19 mouse cellular contexts compared by ENCODE assay signal in genomic region chr11:97572089-97572345, GRCm38 (mm10). TPM values are rescaled to one million over a fixed set of nuclear protein-coding genes. Genes with fewer than 3 reads are reported as not detected.
DNase-seq lines count a peak whose midpoint lies in the region; ATAC-seq lines count a peak whose summit lies in the region.
"Had no signal": no experiment of that assay in that cellular context is flagged by ENCODE, and none has a peak within 500 bp of the region (broad histone marks: within the 10 kb centered on the region; RNA-seq: fewer than 3 reads in every experiment).

No protein-coding gene starts in this region.

- no peak for ATAC-seq in forebrain, embryonic 11.5 days (replicated peaks; ENCODE audit: low FRiP score)
- no peak for ATAC-seq in midbrain, embryonic 11.5 days (ENCODE audit: low FRiP score)
- no peak for ATAC-seq in neural tube, embryonic 15.5 days (ENCODE audit: low FRiP score)
- ATAC-seq in frontal cortex, adult (ENCODE audit: low TSS enrichment): no peak

- no peaks in the 10 kb centered on the region for H3K36me3 ChIP-seq in forebrain, embryonic 10.5 days (replicated peaks)
- no peaks in the 10 kb centered on the region for H3K36me3 ChIP-seq in forebrain, embryonic 11.5 days (ENCODE audit: control insufficient read depth, insufficient read depth, low read length)
- H3K36me3 ChIP-seq in hindbrain, embryonic 10.5 days: no peaks in the 10 kb centered on the region
- H3K36me3 ChIP-seq in midbrain, embryonic 11.5 days (ENCODE audit: control insufficient read depth, insufficient read depth, low read length): no peaks in the 10 kb centered on the region
- no peaks in the 10 kb centered on the region for H3K36me3 ChIP-seq in neural tube, embryonic 15.5 days
- H3K36me3 ChIP-seq: heart, embryonic 12.5 days; limb, embryonic 10.5 days; liver, embryonic 13.5 days had no signal

- H3K27me3 ChIP-seq in forebrain, embryonic 10.5 days (ENCODE audit: poor library complexity, severe bottlenecking): peaks cover 98% of the 10 kb centered on the region
- peaks cover 9% of the 10 kb centered on the region for H3K27me3 ChIP-seq in forebrain, embryonic 11.5 days (ENCODE audit: control insufficient read depth, insufficient read depth, low read length)
- H3K27me3 ChIP-seq in hindbrain, embryonic 10.5 days (ENCODE audit: insufficient read depth, poor library complexity, severe bottlenecking): peaks cover 93% of the 10 kb centered on the region
- H3K27me3 ChIP-seq in midbrain, embryonic 11.5 days (ENCODE audit: control insufficient read depth, insufficient read depth, low read length): peaks cover 15% of the 10 kb centered on the region
- no peaks in the 10 kb centered on the region for H3K27me3 ChIP-seq in neural tube, embryonic 15.5 days (replicated peaks)

- H3K4me2 ChIP-seq in forebrain, embryonic 11.5 days (ENCODE audit: low read depth, low read length, severe bottlenecking): no peak overlapping the region
- H3K4me2 ChIP-seq in midbrain, embryonic 11.5 days: peak overlapping the region; percentile 19
- H3K4me2 ChIP-seq in neural tube, embryonic 15.5 days: peak overlapping the region; percentile 90
- H3K4me2 ChIP-seq: heart, embryonic 12.5 days; liver, embryonic 13.5 days had no signal

- no peak overlapping the region for H3K9ac ChIP-seq in forebrain, embryonic 11.5 days (ENCODE audit: low read length)
- 0 out of 2 replicates have a peak overlapping the region, but pooled peaks have one; percentile 16 for H3K9ac ChIP-seq in midbrain, embryonic 11.5 days (ENCODE audit: low read length)
- H3K9ac ChIP-seq in neural tube, embryonic 15.5 days (replicated peaks): peak overlapping the region; percentile 95; the same call in 1 of the 2 replicates
- H3K9ac ChIP-seq: heart, embryonic 12.5 days; liver, embryonic 13.5 days had no signal

- H3K4me3 ChIP-seq in forebrain, embryonic 10.5 days: peak overlapping the region; percentile 73; the same call in 1 of the 2 replicates
- H3K4me3 ChIP-seq in forebrain, embryonic 11.5 days (ENCODE audit: low read depth, low read length): no peak overlapping the region
- H3K4me3 ChIP-seq in hindbrain, embryonic 10.5 days: 0 out of 2 replicates have a peak overlapping the region, but pooled peaks have one; percentile 12
- no peak overlapping the region for H3K4me3 ChIP-seq in midbrain, embryonic 11.5 days (ENCODE audit: low read depth, low read length)
- peak overlapping the region; percentile 69; the same call in 1 of the 2 replicates for H3K4me3 ChIP-seq in neural tube, embryonic 15.5 days (replicated peaks)
- H3K4me3 ChIP-seq: heart, embryonic 12.5 days; limb, embryonic 10.5 days; liver, embryonic 13.5 days; megakaryocyte, embryonic 14.5 days had no signal

- peaks cover 96% of the 10 kb centered on the region for H3K4me1 ChIP-seq in forebrain, embryonic 10.5 days
- H3K4me1 ChIP-seq in forebrain, embryonic 11.5 days (replicated peaks; ENCODE audit: control insufficient read depth, insufficient read depth, low read length): peaks cover 57% of the 10 kb centered on the region
- H3K4me1 ChIP-seq in hindbrain, embryonic 10.5 days (replicated peaks): peaks cover 96% of the 10 kb centered on the region
- peaks cover 61% of the 10 kb centered on the region for H3K4me1 ChIP-seq in midbrain, embryonic 11.5 days (ENCODE audit: control insufficient read depth, insufficient read depth, low read length)
- H3K4me1 ChIP-seq in neural tube, embryonic 15.5 days: peaks cover 88% of the 10 kb centered on the region

- H3K27ac ChIP-seq in forebrain, embryonic 10.5 days: peak overlapping the region; percentile 69
- H3K27ac ChIP-seq in forebrain, embryonic 11.5 days (ENCODE audit: low read depth, low read length): no peak overlapping the region
- H3K27ac ChIP-seq in hindbrain, embryonic 10.5 days: no peak overlapping the region
- H3K27ac ChIP-seq in midbrain, embryonic 11.5 days (ENCODE audit: low read depth, low read length): no peak overlapping the region
- H3K27ac ChIP-seq in neural tube, embryonic 15.5 days (replicated peaks): peak overlapping the region; percentile 91; the same call in 1 of the 2 replicates
- H3K27ac ChIP-seq: limb, embryonic 10.5 days; liver, embryonic 13.5 days; stomach, postnatal 0 days had no signal

- WGBS in forebrain, embryonic 10.5 days: 42% methylated on average over 5 of the region's 5 CpGs
- 42% methylated on average over 5 of the region's 5 CpGs for WGBS in forebrain, embryonic 11.5 days
- 40% methylated on average over 5 of the region's 5 CpGs for WGBS in hindbrain, embryonic 10.5 days
- 47% methylated on average over 5 of the region's 5 CpGs for WGBS in midbrain, embryonic 11.5 days
- 27% methylated on average over 5 of the region's 5 CpGs for WGBS in neural tube, embryonic 15.5 days

- DNase-seq in forebrain, embryonic 10.5 days (ENCODE audit: extremely low spot score, low spot score): no peak
- DNase-seq in forebrain, embryonic 11.5 days (ENCODE audit: low spot score): no peak
- no peak for DNase-seq in hindbrain, embryonic 10.5 days (ENCODE audit: low spot score)
- no peak for DNase-seq in midbrain, embryonic 11.5 days (ENCODE audit: low spot score, missing footprints)
- DNase-seq in ovary, postnatal 14 days (ENCODE audit: low spot score): no peak
- no peak for DNase-seq in lung, postnatal 10 days
- DNase-seq: gastrocnemius, postnatal 36 days; kidney, adult 2 months; kidney, postnatal 36 days; layer of hippocampus, postnatal 36 days; liver, embryonic 13.5 days; right cerebral cortex, adult 18-20 months; thymus, postnatal 25 days had no signal

- H3K9me3 ChIP-seq in forebrain, embryonic 10.5 days: no peaks in the 10 kb centered on the region
- no peaks in the 10 kb centered on the region for H3K9me3 ChIP-seq in forebrain, embryonic 11.5 days (ENCODE audit: control insufficient read depth, low read length)
- H3K9me3 ChIP-seq in hindbrain, embryonic 10.5 days: no peaks in the 10 kb centered on the region
- no peaks in the 10 kb centered on the region for H3K9me3 ChIP-seq in midbrain, embryonic 11.5 days (ENCODE audit: control insufficient read depth, low read length)
- H3K9me3 ChIP-seq in neural tube, embryonic 15.5 days (replicated peaks): no peaks in the 10 kb centered on the region
- H3K9me3 ChIP-seq: heart, embryonic 12.5 days; limb, embryonic 10.5 days; liver, embryonic 13.5 days had no signal

RNA-seq across cellular contexts. Expression of gene Srcin1, which starts 4.0 kb away (rescaled TPM):
- polyA plus RNA-seq in forebrain, embryonic 10.5 days (2016; fragmentation: Nextera tagmentation; extraction: Ambion mirVana): 0.91 and 1.1 TPM in 2 replicates
- polyA plus RNA-seq in forebrain, embryonic 11.5 days (2014; fragmentation: Nextera tagmentation; extraction: Ambion mirVana): 3.2 and 3.7 TPM in 2 replicates
- 0.76 and 1.8 TPM in 2 replicates for polyA plus RNA-seq in hindbrain, embryonic 10.5 days (2016; fragmentation: Nextera tagmentation; extraction: Ambion mirVana)
- 1.7 and 2.2 TPM in 2 replicates for polyA plus RNA-seq in midbrain, embryonic 11.5 days (2014; fragmentation: Nextera tagmentation; extraction: Ambion mirVana)
- 7.2 and 10.5 TPM in 2 replicates for polyA plus RNA-seq in neural tube, embryonic 15.5 days (2015; fragmentation: Nextera tagmentation; extraction: Ambion mirVana)
- polyA plus RNA-seq: heart, embryonic 12.5 days; liver, embryonic 13.5 days had no signal

RNA-seq across cellular contexts. Expression of gene Epop, which starts 57.5 kb away (rescaled TPM):
- 11.4 and 11.6 TPM in 2 replicates for polyA plus RNA-seq in forebrain, embryonic 10.5 days (2016; fragmentation: Nextera tagmentation; extraction: Ambion mirVana)
- 13.8 and 15.8 TPM in 2 replicates for polyA plus RNA-seq in forebrain, embryonic 11.5 days (2014; fragmentation: Nextera tagmentation; extraction: Ambion mirVana)
- polyA plus RNA-seq in hindbrain, embryonic 10.5 days (2016; fragmentation: Nextera tagmentation; extraction: Ambion mirVana): 13.4 and 14.3 TPM in 2 replicates
- polyA plus RNA-seq in midbrain, embryonic 11.5 days (2014; fragmentation: Nextera tagmentation; extraction: Ambion mirVana): 7.0 and 12.0 TPM in 2 replicates
- polyA plus RNA-seq in neural tube, embryonic 15.5 days (2015; fragmentation: Nextera tagmentation; extraction: Ambion mirVana): 2.1 TPM in 2 replicates

Comparison
In these comparisons a context has a peak if more than half of its experiments do, and no peak if none do; other contexts are left out.
1. H3K27ac ChIP-seq: peak in forebrain, embryonic 10.5 days (single experiment) and neural tube, embryonic 15.5 days (single experiment); none in forebrain, embryonic 11.5 days (single experiment), hindbrain, embryonic 10.5 days (single experiment) and midbrain, embryonic 11.5 days (single experiment).
2. H3K4me3 ChIP-seq: peak in forebrain, embryonic 10.5 days (single experiment), hindbrain, embryonic 10.5 days (single experiment) and neural tube, embryonic 15.5 days (single experiment); none in forebrain, embryonic 11.5 days (single experiment) and midbrain, embryonic 11.5 days (single experiment).